Mouse (Mus musculus) heart, embryonic 14.5 days (tissue): ENCODE measurements around the gene Gpx1. TPM values are rescaled to one million over a fixed set of nuclear protein-coding genes. Genes with fewer than 3 reads are reported as not detected.
A peak's percentile ranks its signal among the peaks of the same experiment; 100 is the strongest.

Source experiments
- ATAC-seq: fragments of 200-750 bp; cut with Nextera tagmentation; 2 replicates; pipeline ENCODE4 v1.8.0; 2017; ENCODE audit warnings: low read depth, moderate TSS enrichment; ENCODE audit not compliant: insufficient number of reproducible peaks, insufficient read depth, low FRiP score
- H3K27ac ChIP-seq, 2 experiments: fragments of 200-500 bp in 1 of 2; fragments of 300-500 bp in 1 of 2; sonication (generic) in 1 of 2; replicated peaks in 1 of 2; 2 replicates each; pipeline ENCODE4 v1.5.1; 2012 to 2014; ENCODE audit warnings: low read depth in 2 of 2, low read length in 2 of 2, control low read depth in 1 of 2, mild to moderate bottlenecking in 1 of 2, mixed read lengths in 1 of 2; ENCODE audit not compliant: control insufficient read depth in 1 of 2, insufficient read depth in 1 of 2
- H3K27me3 ChIP-seq: fragments of 300-500 bp; sonication (generic); 2 replicates; pipeline ENCODE4 v1.6.1; 2014; ENCODE audit warnings: mild to moderate bottlenecking, low read length, control low read depth; ENCODE audit not compliant: control insufficient read depth, insufficient read depth
- H3K36me3 ChIP-seq: fragments of 300-500 bp; sonication (generic); 2 replicates; pipeline ENCODE4 v1.6.1; 2014; ENCODE audit warnings: mild to moderate bottlenecking, control low read depth, low read length, mixed read lengths; ENCODE audit not compliant: control insufficient read depth, insufficient read depth
- H3K4me1 ChIP-seq, 2 experiments: fragments of 200-500 bp in 1 of 2; fragments of 300-500 bp in 1 of 2; sonication (generic) in 1 of 2; 2 replicates each; pipeline ENCODE4 v1.6.1; 2012 to 2014; ENCODE audit warnings: low read length in 2 of 2, control low read depth in 1 of 2, mixed read lengths in 1 of 2; ENCODE audit not compliant: control insufficient read depth in 2 of 2, insufficient read depth in 2 of 2
- H3K4me2 ChIP-seq: fragments of 300-500 bp; sonication (generic); 2 replicates; pipeline ENCODE4 v1.6.1; 2014; ENCODE audit warnings: mild to moderate bottlenecking, low read length
- H3K4me3 ChIP-seq, 2 experiments: fragments of 200-500 bp in 1 of 2; fragments of 300-500 bp in 1 of 2; sonication (generic) in 1 of 2; 2 replicates each; pipeline ENCODE4 v1.5.1; 2012 to 2014; ENCODE audit warnings: low read length in 2 of 2, mild to moderate bottlenecking in 2 of 2, control low read depth in 1 of 2, low read depth in 1 of 2, moderate library complexity in 1 of 2; ENCODE audit not compliant: control insufficient read depth in 1 of 2, insufficient read depth in 1 of 2
- H3K9ac ChIP-seq: fragments of 300-500 bp; sonication (generic); 2 replicates; pipeline ENCODE4 v1.6.1; 2014; ENCODE audit warnings: mild to moderate bottlenecking, low read length
- H3K9me3 ChIP-seq: fragments of 300-500 bp; sonication (generic); 2 replicates; pipeline ENCODE4 v1.6.1; 2016; ENCODE audit warnings: low read length, control low read depth; ENCODE audit not compliant: control insufficient read depth
- WGBS: fragments of 180-500 bp; shearing (Covaris S2); extraction: QIAGEN DNeasy Blood & Tissue Kit; methylation state at CpG from one replicate; pipeline ENCODE4 v1.1.7; 2014; 5-methylcytosine and 5-hydroxymethylcytosine counted together
- polyA plus RNA-seq: library from polyadenylated mRNA; unstranded; fragments of >200 nt; fragmentation: Nextera tagmentation; extraction: Ambion mirVana; gene quantifications from 2 replicates; pipeline ENCODE4 v1.2.1, GENCODE M21; 2014

Gpx1 gene
- polyA plus RNA-seq, 1 experiment from 2014 or later: 694 TPM

DNA sequence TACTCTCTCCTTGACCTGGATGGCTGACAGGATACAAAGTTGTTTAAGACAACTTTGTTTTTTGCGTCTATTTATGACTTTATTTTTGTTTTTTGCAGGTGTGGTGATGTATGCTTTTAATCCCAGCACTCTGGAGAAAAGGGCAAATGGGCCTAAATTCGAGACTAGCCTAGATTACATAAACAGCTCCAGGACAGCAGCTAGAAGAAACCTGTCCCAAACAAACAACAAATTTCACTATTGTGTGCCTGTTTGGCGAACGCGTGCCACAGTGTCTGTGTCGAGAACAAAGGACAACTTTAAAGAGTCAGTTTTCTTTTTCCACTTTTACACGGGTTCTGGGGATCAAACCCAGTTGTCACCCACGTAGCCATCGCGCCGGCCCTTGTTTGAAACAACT is 8.3 kb downstream of the Gpx1 start:
- Histone ChIP-seq H3K4me2 (peak overlapping the region; percentile 80), H3K9me3 (no peaks in the 10 kb centered on the region), H3K4me1 (peaks cover 0 to 9% of the 10 kb centered on the region in 2 experiments; a peak in 2 of 4 replicates), H3K36me3 (peaks cover 21% of the 10 kb centered on the region), H3K27ac (peak overlapping the region; percentile 85 to 88), H3K4me3 (peak overlapping the region; percentile 58 to 97), H3K27me3 (no peaks in the 10 kb centered on the region), H3K9ac (peak overlapping the region; percentile 78)
- no peak for ATAC-seq
- 8% methylated on average over 11 of the region's 11 CpGs for WGBS

DNA sequence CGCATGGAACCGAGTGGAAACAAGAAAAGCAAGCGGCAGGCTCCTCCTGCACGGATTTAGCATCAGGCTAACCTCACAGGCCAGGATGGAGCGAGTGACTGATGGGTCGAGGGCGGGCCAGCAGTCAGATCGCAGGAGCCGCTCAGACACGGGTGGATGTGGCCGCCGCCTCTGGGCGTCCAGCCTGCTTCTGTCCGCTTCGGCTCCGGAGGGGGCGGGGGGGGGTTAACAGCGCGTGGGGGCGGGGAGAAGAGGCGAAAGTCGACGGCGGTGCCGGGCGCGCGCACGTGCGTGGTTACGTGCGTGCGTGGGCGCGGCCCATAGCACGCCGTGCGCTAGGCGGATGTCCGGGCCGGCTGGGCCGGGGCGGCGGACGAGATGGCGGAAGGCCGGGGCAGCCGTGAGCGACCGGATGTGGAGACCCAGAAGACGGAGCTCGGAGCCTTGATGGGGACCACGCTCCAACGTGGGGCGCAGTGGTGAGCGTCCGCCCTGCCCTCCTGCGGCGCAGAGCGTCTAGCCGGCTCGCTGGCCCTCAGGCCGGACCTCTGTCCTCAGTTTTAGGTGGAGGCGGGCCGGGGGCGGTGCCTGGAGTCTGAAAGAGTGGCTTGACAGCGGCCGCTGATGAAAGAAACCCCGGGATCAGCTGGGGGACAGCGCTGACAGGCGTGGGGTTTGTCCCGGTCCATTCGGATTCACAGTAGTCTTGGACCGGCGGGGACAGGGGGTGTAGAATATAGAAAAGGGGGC is 9.0 kb downstream of the Gpx1 start, which contains the start of gene Usp4:
Gene Usp4 (plus strand): TSS at position 314 of the 750 bp plus-strand sequence.
- no peaks in the 10 kb centered on the region for H3K9me3 ChIP-seq
- under 1% methylated on average over 75 of the region's 75 CpGs for WGBS
- peak within 1 kb of the TSS; percentile 78 for H3K9ac ChIP-seq
- peak; percentile 95 for ATAC-seq
- H3K4me2 ChIP-seq: peak within 1 kb of the TSS; percentile 80
- no peaks in the 10 kb centered on the region for H3K27me3 ChIP-seq
- peaks cover 0 to 9% of the 10 kb centered on the region in 2 experiments; a peak in 2 of 4 replicates for H3K4me1 ChIP-seq
- peak within 1 kb of the TSS; percentile 88 to 96 for H3K27ac ChIP-seq
- H3K4me3 ChIP-seq: peak within 1 kb of the TSS; percentile 58 to 97
- H3K36me3 ChIP-seq: peaks cover 28% of the 10 kb centered on the region

- Histone ChIP-seq H3K27me3 (no peaks in the 10 kb centered on the region), H3K4me1 (peaks cover 0 to 9% of the 10 kb centered on the region in 2 experiments; a peak in 2 of 4 replicates), H3K4me2 (peak overlapping the region; percentile 80), H3K9me3 (no peaks in the 10 kb centered on the region), H3K27ac (peak overlapping the region; percentile 88 to 96), H3K36me3 (peaks cover 34% of the 10 kb centered on the region), H3K9ac (peak overlapping the region; percentile 78), H3K4me3 (peak overlapping the region; percentile 58 to 97)
- WGBS: 4% methylated on average over 14 of the region's 14 CpGs
- ATAC-seq: no peak
These were observed 9.6 kb downstream of the Gpx1 start for GRCm38 (mm10) chr9:108348290-108348680.

DNA sequence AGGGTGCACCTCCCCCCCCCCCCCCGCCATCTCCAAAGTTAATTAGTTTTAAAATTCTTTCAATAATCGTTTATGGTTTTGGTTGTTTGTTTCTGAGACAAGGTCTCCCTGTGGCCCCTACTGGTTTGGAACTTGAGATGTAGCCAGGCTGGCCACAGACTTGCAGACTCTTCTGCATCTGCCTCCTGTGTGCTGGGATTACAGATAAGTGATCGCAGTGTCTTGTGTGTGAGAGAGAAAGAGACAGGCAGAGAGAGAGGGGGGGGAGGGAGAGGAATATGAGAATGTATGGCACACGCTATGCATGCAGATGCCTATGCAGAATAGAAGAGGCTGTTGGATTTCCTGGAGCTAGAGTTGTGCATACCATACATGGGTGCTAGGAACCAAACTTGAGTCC is 11.0 kb downstream of the Gpx1 start:
- Histone ChIP-seq H3K4me2 (no peak overlapping the region), H3K27me3 (no peaks in the 10 kb centered on the region), H3K36me3 (peaks cover 48% of the 10 kb centered on the region), H3K9ac (no peak overlapping the region), H3K4me3 (no peak overlapping the region), H3K27ac (no peak overlapping the region), H3K9me3 (no peaks in the 10 kb centered on the region), H3K4me1 (peaks cover 0 to 9% of the 10 kb centered on the region in 2 experiments; a peak in 2 of 4 replicates)
- no peak for ATAC-seq
- 92% methylated on average over 4 of the region's 4 CpGs for WGBS

DNA sequence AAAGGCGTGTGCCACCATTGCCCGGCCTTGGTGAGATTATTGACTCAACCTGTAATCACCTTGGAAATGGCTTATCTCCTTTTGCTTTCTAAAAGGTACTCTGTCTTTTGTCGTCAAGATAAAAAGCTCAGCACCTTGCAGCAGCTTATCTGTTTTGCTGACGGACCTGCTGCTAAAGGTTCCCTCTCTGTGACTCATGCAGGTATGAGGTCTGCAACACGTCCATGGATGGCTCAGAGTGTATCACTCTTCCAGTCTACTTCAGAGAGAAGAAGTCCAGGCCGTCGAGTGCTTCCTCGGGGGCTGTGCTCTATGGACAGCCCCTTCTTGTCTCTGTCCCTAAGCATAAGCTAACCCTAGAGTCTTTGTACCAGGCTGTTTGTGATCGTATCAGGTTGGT is 39.5 kb downstream of the Gpx1 start:
- WGBS: 28% methylated on average over 9 of the region's 9 CpGs
- H3K27me3 ChIP-seq: no peaks in the 10 kb centered on the region
- no peak overlapping the region for H3K27ac ChIP-seq
- H3K9ac ChIP-seq: no peak overlapping the region
- H3K4me2 ChIP-seq: no peak overlapping the region
- no peak for ATAC-seq
- H3K4me1 ChIP-seq: 0 out of 4 replicates have a peak, but pooled peaks cover 0 to 4% of the 10 kb centered on the region in 2 experiments
- H3K36me3 ChIP-seq: peaks cover 98% of the 10 kb centered on the region
- H3K9me3 ChIP-seq: no peaks in the 10 kb centered on the region
- no peak overlapping the region for H3K4me3 ChIP-seq

DNA sequence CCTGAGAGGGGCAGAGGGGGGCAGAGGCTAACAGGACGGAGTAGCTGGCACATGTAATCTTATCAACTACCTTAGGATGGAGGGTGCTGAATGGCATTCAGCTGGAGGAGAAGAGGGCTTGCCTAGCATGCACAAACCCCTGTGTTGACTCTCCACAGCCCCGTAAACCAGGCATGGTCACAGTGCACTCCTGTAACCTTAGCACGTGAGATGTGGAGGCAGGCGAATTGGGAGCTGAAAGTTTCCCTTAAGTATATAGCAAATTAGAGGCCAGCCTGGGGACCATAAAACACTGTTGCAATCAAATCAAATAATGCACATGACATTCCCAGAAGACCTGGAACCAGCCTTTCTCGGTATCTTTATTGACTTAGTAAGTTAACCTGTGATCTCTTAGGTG is 40.0 kb downstream of the Gpx1 start:
- H3K4me2 ChIP-seq: no peak overlapping the region
- no peak overlapping the region for H3K4me3 ChIP-seq
- no peak overlapping the region for H3K9ac ChIP-seq
- WGBS: 65% methylated on average over 5 of the region's 5 CpGs
- no peaks in the 10 kb centered on the region for H3K27me3 ChIP-seq
- 0 out of 4 replicates have a peak, but pooled peaks cover 0 to 4% of the 10 kb centered on the region in 2 experiments for H3K4me1 ChIP-seq
- H3K36me3 ChIP-seq: peaks cover 98% of the 10 kb centered on the region
- no peak for ATAC-seq
- no peaks in the 10 kb centered on the region for H3K9me3 ChIP-seq
- H3K27ac ChIP-seq: 0 out of 4 replicates have a peak overlapping the region, but pooled peaks of 1 of the 2 experiments have one; percentile 24

GRCm38 (mm10) chr9:108379294-108379693 is 40.6 kb downstream of the Gpx1 start:
- no peaks in the 10 kb centered on the region for H3K27me3 ChIP-seq
- 52% methylated on average over 4 of the region's 4 CpGs for WGBS
- no peak overlapping the region for H3K27ac ChIP-seq
- peaks cover 98% of the 10 kb centered on the region for H3K36me3 ChIP-seq
- H3K4me3 ChIP-seq: no peak overlapping the region
- no peak for ATAC-seq
- 0 out of 4 replicates have a peak, but pooled peaks cover 0 to 4% of the 10 kb centered on the region in 2 experiments for H3K4me1 ChIP-seq
- no peak overlapping the region for H3K4me2 ChIP-seq
- H3K9me3 ChIP-seq: no peaks in the 10 kb centered on the region
- no peak overlapping the region for H3K9ac ChIP-seq
